Mouse (Mus musculus) midbrain, postnatal 0 days (tissue): ENCODE data around the gene Nup188. TPM values are rescaled to one million over a fixed set of nuclear protein-coding genes. Genes with fewer than 3 reads are reported as not detected.

Source experiments
- ATAC-seq: fragments of 200-750 bp; cut with Nextera tagmentation; 2 replicates; pipeline ENCODE4 v1.8.0; 2017; ENCODE audit warnings: moderate number of reproducible peaks, mild to moderate bottlenecking, moderate TSS enrichment, moderate library complexity; ENCODE audit not compliant: low FRiP score
- DNase-seq: peaks from one replicate; pipeline ENCODE4 v3.0.0-alpha.2; 2015; ENCODE audit warnings: low spot score
- H3K27ac ChIP-seq: fragments of 300-500 bp; sonication (generic); 2 replicates; pipeline ENCODE4 v1.5.1; 2014; ENCODE audit warnings: low read depth, mild to moderate bottlenecking, low read length, mixed read lengths
- H3K27me3 ChIP-seq: fragments of 300-500 bp; sonication (generic); 2 replicates; pipeline ENCODE4 v1.6.1; 2014; ENCODE audit warnings: low read length, control low read depth, mixed read lengths; ENCODE audit not compliant: insufficient read depth
- H3K36me3 ChIP-seq: fragments of 300-500 bp; sonication (generic); 2 replicates; pipeline ENCODE4 v1.6.1; 2014; ENCODE audit warnings: low read length, control low read depth, mixed read lengths; ENCODE audit not compliant: insufficient read depth
- H3K4me1 ChIP-seq: fragments of 300-500 bp; sonication (generic); 2 replicates; pipeline ENCODE4 v1.6.1; 2014; ENCODE audit warnings: mild to moderate bottlenecking, control low read depth, antibody characterized with exemption, low read length, mixed read lengths; ENCODE audit not compliant: insufficient read depth
- H3K4me2 ChIP-seq: fragments of 300-500 bp; sonication (generic); 2 replicates; pipeline ENCODE4 v1.6.1; 2014; ENCODE audit warnings: low read depth, mild to moderate bottlenecking, low read length, mixed read lengths; ENCODE audit not compliant: poor library complexity, severe bottlenecking
- H3K4me3 ChIP-seq: fragments of 300-500 bp; sonication (generic); 2 replicates; pipeline ENCODE4 v1.5.1; 2014; ENCODE audit warnings: low read depth, mild to moderate bottlenecking, low read length, moderate library complexity
- H3K9ac ChIP-seq: fragments of 300-500 bp; sonication (generic); replicated peaks from 2 replicates; pipeline ENCODE4 v1.6.1; 2014; ENCODE audit warnings: mild to moderate bottlenecking, low read length, moderate library complexity, mixed read lengths; ENCODE audit not compliant: poor library complexity, severe bottlenecking
- H3K9me3 ChIP-seq: fragments of 300-500 bp; sonication (generic); 2 replicates; pipeline ENCODE4 v1.6.1; 2016; ENCODE audit warnings: low read length, control low read depth
- CTCF ChIP-seq: IDR thresholded peaks from 2 replicates; pipeline ENCODE4 v1.5.1; 2016; ENCODE audit warnings: antibody characterized with exemption, mild to moderate bottlenecking
- WGBS: fragments of 180-500 bp; shearing (Covaris S2); extraction: QIAGEN DNeasy Blood & Tissue Kit; methylation state at CpG from one replicate; pipeline ENCODE4 v1.1.7; 2014; 5-methylcytosine and 5-hydroxymethylcytosine counted together
- polyA plus RNA-seq: library from polyadenylated mRNA; unstranded; fragments of >200 nt; fragmentation: Nextera tagmentation; extraction: Ambion mirVana; gene quantifications from 2 replicates; pipeline ENCODE4 v1.2.1, GENCODE M21; 2015
- total RNA-seq: library from RNA; depleted of rRNA; stranded (reverse); fragments of >200 nt; gene quantifications from 2 replicates; pipeline ENCODE4 v1.2.3, GENCODE M21; 2014

Gene Nup188
- total and polyA plus RNA-seq, 2 experiments from 2014 or later, result 12.2 to 29.5 TPM

- no peak overlapping the region for H3K4me2 ChIP-seq
- ATAC-seq, result no peak
- DNase-seq, result no peak
- H3K4me3 ChIP-seq, result no peak overlapping the region
- WGBS, result 89% methylated on average over 4 of the region's 4 CpGs
- H3K27me3 ChIP-seq, result no peaks in the 10 kb centered on the region
- peaks cover 20% of the 10 kb centered on the region for H3K36me3 ChIP-seq
- no peak overlapping the region for H3K27ac ChIP-seq
- 0 out of 2 replicates have a peak overlapping the region, but pooled peaks have one; percentile 86 for H3K9ac ChIP-seq
- no peak for TF ChIP-seq CTCF
- no peaks in the 10 kb centered on the region for H3K9me3 ChIP-seq
- peaks cover 10% of the 10 kb centered on the region for H3K4me1 ChIP-seq
Observed at GRCm38 (mm10) chr2:30239777-30240176, 46.4 kb upstream of the Nup188 start.

DNA sequence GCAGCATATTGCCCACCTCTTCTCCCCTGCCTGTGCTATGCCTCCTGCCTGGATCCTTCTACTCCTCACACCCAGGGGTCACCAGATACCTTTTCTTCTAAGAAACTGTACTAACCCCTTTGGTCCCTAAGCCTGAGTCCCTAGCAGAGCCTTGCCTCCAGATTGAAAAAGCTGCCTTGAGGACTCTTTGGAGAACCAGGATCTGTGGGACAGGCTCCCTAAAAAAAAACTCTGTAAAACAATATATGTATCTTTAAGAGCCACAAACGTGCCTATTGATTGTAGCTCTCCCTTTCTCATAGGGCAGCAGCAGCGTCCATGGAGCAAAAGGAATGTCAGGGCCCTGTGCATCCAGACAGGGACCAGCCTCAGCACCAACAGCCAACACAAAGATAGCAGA lies 45.9 kb upstream of the Nup188 start, which contains the start of gene Gm28035:
Gm28035 (plus strand) TSS at position 301 of the 400 bp plus-strand sequence.
- no peak for DNase-seq
- 86% methylated on average over 2 of the region's 2 CpGs for WGBS

GRCm38 (mm10) chr2:30242509-30242908 lies 43.7 kb upstream of the Nup188 start:
- Histone ChIP-seq H3K9me3 (no peaks in the 10 kb centered on the region), H3K4me1 (peaks cover 10% of the 10 kb centered on the region), H3K9ac (no peak overlapping the region), H3K36me3 (peaks cover 20% of the 10 kb centered on the region), H3K4me3 (no peak overlapping the region), H3K27me3 (no peaks in the 10 kb centered on the region), H3K4me2 (no peak overlapping the region), H3K27ac (no peak overlapping the region)
- peak; percentile 56 for DNase-seq
- 46% methylated on average over 4 of the region's 4 CpGs for WGBS
- no peak for ATAC-seq
- no peak for TF ChIP-seq CTCF

More for the DNA sequence above, 45.9 kb upstream of the Nup188 start, which contains the start of gene Gm28035:
- H3K4me3 ChIP-seq, result no peak within 1 kb of the TSS
- no peak within 1 kb of the TSS for H3K4me2 ChIP-seq
- H3K4me1 ChIP-seq, result peaks cover 10% of the 10 kb centered on the region
- no peak for TF ChIP-seq CTCF
- H3K9ac ChIP-seq, result 0 out of 2 replicates have a peak within 1 kb of the TSS, but pooled peaks have one; percentile 86
- no peaks in the 10 kb centered on the region for H3K9me3 ChIP-seq
- no peak within 1 kb of the TSS for H3K27ac ChIP-seq
- H3K27me3 ChIP-seq, result no peaks in the 10 kb centered on the region
- no peak for ATAC-seq
- peaks cover 20% of the 10 kb centered on the region for H3K36me3 ChIP-seq

- no peaks in the 10 kb centered on the region for H3K27me3 ChIP-seq
- H3K4me1 ChIP-seq, result peaks cover 9% of the 10 kb centered on the region
- no peak for DNase-seq
- TF ChIP-seq CTCF, result no peak
- no peak overlapping the region for H3K4me2 ChIP-seq
- ATAC-seq, result no peak
- WGBS, result 87% methylated on average over 4 of the region's 4 CpGs
- H3K36me3 ChIP-seq, result peaks cover 26% of the 10 kb centered on the region
- H3K27ac ChIP-seq, result no peak overlapping the region
- no peak overlapping the region for H3K4me3 ChIP-seq
- no peak overlapping the region for H3K9ac ChIP-seq
- H3K9me3 ChIP-seq, result no peaks in the 10 kb centered on the region
Observed at GRCm38 (mm10) chr2:30243391-30243790, 42.8 kb upstream of the Nup188 start.

DNA sequence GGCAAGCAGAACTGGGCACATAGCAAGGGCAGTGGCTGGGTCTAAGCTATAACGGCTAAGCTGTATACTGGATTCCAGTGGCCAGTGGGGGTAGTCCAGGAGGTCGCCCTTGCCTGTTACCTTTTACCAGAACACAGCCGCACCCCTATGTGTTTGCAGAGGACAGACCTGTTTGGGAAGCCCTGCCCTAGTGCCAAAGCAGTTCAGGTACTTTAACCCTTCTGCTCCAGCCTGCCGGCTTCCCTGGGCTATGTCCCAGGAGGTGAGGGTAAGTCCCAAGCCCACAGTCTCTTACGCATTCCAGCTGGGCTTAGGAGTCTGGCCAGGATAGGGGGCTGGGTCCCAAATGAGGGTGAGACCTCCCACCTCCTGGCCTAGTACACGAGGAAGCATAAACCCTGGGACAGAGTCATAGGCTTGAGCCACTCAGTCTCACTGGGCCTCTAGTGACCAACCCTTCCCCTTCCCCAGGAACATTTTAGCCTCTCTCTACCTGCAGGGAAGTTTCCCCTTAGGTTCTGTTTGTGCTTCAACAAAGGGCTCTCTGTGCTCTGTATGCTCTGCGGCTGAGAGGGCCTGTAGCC lies 41.5 kb upstream of the Nup188 start:
- H3K4me3 ChIP-seq, result no peak overlapping the region
- DNase-seq (no peak), ATAC-seq (no peak)
- H3K4me2 ChIP-seq, result no peak overlapping the region
- no peaks in the 10 kb centered on the region for H3K9me3 ChIP-seq
- H3K27me3 ChIP-seq, result no peaks in the 10 kb centered on the region
- no peak for TF ChIP-seq CTCF
- no peak overlapping the region for H3K27ac ChIP-seq
- H3K9ac ChIP-seq, result no peak overlapping the region
- H3K36me3 ChIP-seq, result peaks cover 38% of the 10 kb centered on the region
- no peaks in the 10 kb centered on the region for H3K4me1 ChIP-seq
- 77% methylated on average over 7 of the region's 7 CpGs for WGBS

DNA sequence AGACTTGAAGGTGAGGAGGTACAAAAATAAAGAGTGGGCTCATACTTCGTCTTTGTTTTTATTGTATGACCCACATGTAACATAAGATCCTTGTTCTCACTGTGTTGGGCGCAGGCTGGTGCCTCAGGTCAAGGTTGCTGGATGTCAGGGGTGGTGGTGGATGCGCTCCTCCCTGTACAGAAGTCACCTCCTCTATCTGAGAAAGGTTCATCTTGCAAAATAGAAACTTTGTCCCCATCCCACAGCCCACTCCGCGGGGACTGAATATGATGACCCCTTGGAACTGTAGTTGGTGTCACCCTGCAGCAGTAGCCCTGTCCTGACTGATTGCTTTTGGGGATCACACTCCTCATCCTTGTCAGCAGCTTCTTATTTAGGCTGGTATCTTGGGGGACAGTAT lies 39.2 kb upstream of the Nup188 start:
- H3K4me2 ChIP-seq, result no peak overlapping the region
- ATAC-seq (no peak), DNase-seq (no peak)
- no peak for TF ChIP-seq CTCF
- H3K4me1 ChIP-seq, result no peaks in the 10 kb centered on the region
- no peaks in the 10 kb centered on the region for H3K9me3 ChIP-seq
- H3K27me3 ChIP-seq, result no peaks in the 10 kb centered on the region
- H3K27ac ChIP-seq, result no peak overlapping the region
- H3K9ac ChIP-seq, result no peak overlapping the region
- no peak overlapping the region for H3K4me3 ChIP-seq
- H3K36me3 ChIP-seq, result peaks cover 40% of the 10 kb centered on the region
- whole genome bisulfite sequencing, result 95% methylated on average over 5 of the region's 5 CpGs
